In the genomic region with DNA sequence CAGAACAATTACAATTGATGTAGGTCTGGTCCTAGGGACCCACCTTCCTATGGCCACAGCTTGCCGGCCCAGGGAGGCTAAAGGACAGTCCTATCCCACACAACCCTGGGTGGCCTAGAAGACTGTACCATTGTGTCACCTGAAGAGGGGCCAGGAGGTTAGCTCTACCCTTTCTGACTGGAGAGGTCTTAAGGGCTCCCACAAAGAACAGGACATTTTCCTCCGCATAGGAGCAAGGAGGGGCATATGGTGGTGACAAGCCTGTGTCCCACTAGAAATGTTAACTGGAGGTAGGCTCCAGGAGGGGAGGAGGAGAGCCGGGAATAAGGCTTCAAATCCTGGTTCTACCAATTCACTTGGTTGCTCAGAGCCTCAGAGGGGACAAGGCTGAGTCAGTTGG, we compare ENCODE assay signal across 8 mouse cellular contexts. TPM values are rescaled to one million over a fixed set of nuclear protein-coding genes. Genes with fewer than 3 reads are reported as not detected.
DNase-seq lines count a peak whose midpoint lies in the region; ATAC-seq and TF ChIP-seq lines count a peak whose summit lies in the region.

No protein-coding gene starts in this region.

- no peak overlapping the region for H3K9ac ChIP-seq in forebrain, embryonic 11.5 days (ENCODE audit: low read length)
- H3K9ac ChIP-seq in forebrain, embryonic 14.5 days (ENCODE audit: low read length), result no peak overlapping the region
- H3K9ac ChIP-seq in lung, postnatal 0 days (replicated peaks; ENCODE audit: low read depth), result no peak overlapping the region
- H3K9ac ChIP-seq in limb, embryonic 11.5 days (ENCODE audit: low read length), result no peak overlapping the region
- H3K9ac ChIP-seq in stomach, embryonic 15.5 days, result no peak overlapping the region

- no peaks in the 10 kb centered on the region for H3K36me3 ChIP-seq in forebrain, embryonic 11.5 days (ENCODE audit: control insufficient read depth, insufficient read depth, low read length)
- H3K36me3 ChIP-seq in forebrain, embryonic 14.5 days (ENCODE audit: control insufficient read depth, insufficient read depth, low read length), result no peaks in the 10 kb centered on the region
- H3K36me3 ChIP-seq in lung, postnatal 0 days (ENCODE audit: insufficient read depth, low read length), result no peaks in the 10 kb centered on the region
- H3K36me3 ChIP-seq in limb, embryonic 11.5 days (ENCODE audit: control insufficient read depth, insufficient read depth, low read length), result no peaks in the 10 kb centered on the region
- no peaks in the 10 kb centered on the region for H3K36me3 ChIP-seq in stomach, embryonic 15.5 days

- no peak overlapping the region for H3K27ac ChIP-seq in forebrain, embryonic 11.5 days (ENCODE audit: low read depth, low read length)
- no peak overlapping the region for H3K27ac ChIP-seq in forebrain, embryonic 14.5 days (ENCODE audit: low read depth, low read length)
- peak overlapping the region; percentile 79 for H3K27ac ChIP-seq in lung, postnatal 0 days (ENCODE audit: low read length)
- H3K27ac ChIP-seq in limb, embryonic 11.5 days (replicated peaks; ENCODE audit: low read depth, low read length), result no peak overlapping the region
- peak overlapping the region; percentile 82 for H3K27ac ChIP-seq in stomach, embryonic 15.5 days

- no peak for DNase-seq in forebrain, embryonic 11.5 days (ENCODE audit: low spot score)
- DNase-seq in forebrain, embryonic 14.5 days (ENCODE audit: low spot score), result no peak
- DNase-seq in lung, postnatal 0 days (ENCODE audit: low spot score), result no peak
- DNase-seq in lung, adult 2 months, result no peak
- DNase-seq in limb, embryonic 11.5 days (ENCODE audit: low spot score), result no peak
- DNase-seq in thymus, postnatal 10 days (ENCODE audit: low spot score in 2 of 2), result no peak
- DNase-seq in urinary bladder, adult 18-20 months (ENCODE audit: low spot score in 2 of 2), result no peak

- TF ChIP-seq CTCF in lung, postnatal 0 days (IDR thresholded peaks at IDR 0.05), result no peak
- TF ChIP-seq CTCF in lung, adult 2 months (IDR thresholded peaks at IDR 0.05; ENCODE audit: insufficient read depth, low read length), result no peak

- H3K9me3 ChIP-seq in forebrain, embryonic 11.5 days (ENCODE audit: control insufficient read depth, low read length), result no peaks in the 10 kb centered on the region
- H3K9me3 ChIP-seq in forebrain, embryonic 14.5 days (replicated peaks; ENCODE audit: control insufficient read depth, low read length), result no peaks in the 10 kb centered on the region
- H3K9me3 ChIP-seq in lung, postnatal 0 days (ENCODE audit: low read length), result no peaks in the 10 kb centered on the region
- H3K9me3 ChIP-seq in limb, embryonic 11.5 days (ENCODE audit: control insufficient read depth, low read length), result no peaks in the 10 kb centered on the region
- H3K9me3 ChIP-seq in stomach, embryonic 15.5 days, result no peaks in the 10 kb centered on the region

- peaks cover 20% of the 10 kb centered on the region for H3K4me1 ChIP-seq in forebrain, embryonic 11.5 days (replicated peaks; ENCODE audit: control insufficient read depth, insufficient read depth, low read length)
- H3K4me1 ChIP-seq in forebrain, embryonic 14.5 days (ENCODE audit: control insufficient read depth, insufficient read depth, low read length), result peaks cover 7% of the 10 kb centered on the region; the same call in 1 of the 2 replicates
- H3K4me1 ChIP-seq in lung, postnatal 0 days (ENCODE audit: insufficient read depth, low read depth, low read length), result no peaks in the 10 kb centered on the region
- no peaks in the 10 kb centered on the region for H3K4me1 ChIP-seq in lung, adult 2 months (ENCODE audit: control insufficient read depth, insufficient read depth, low read length)
- peaks cover 29% of the 10 kb centered on the region for H3K4me1 ChIP-seq in limb, embryonic 11.5 days (ENCODE audit: control insufficient read depth, insufficient read depth, low read length)
- H3K4me1 ChIP-seq in stomach, embryonic 15.5 days, result peaks cover 45% of the 10 kb centered on the region

- no peak for TF ChIP-seq POLR2A in lung, adult 2 months (IDR thresholded peaks at IDR 0.05; ENCODE audit: borderline replicate concordance, extremely low read depth, low read depth, low read length)

- no peak for TF ChIP-seq EP300 in lung, postnatal 0 days (IDR thresholded peaks at IDR 0.05)

- ATAC-seq in forebrain, embryonic 11.5 days (replicated peaks; ENCODE audit: low FRiP score), result no peak
- no peak for ATAC-seq in forebrain, embryonic 14.5 days
- ATAC-seq in lung, postnatal 0 days, result no peak
- no peak; the same call in 1 of the 2 replicates for ATAC-seq in limb, embryonic 11.5 days (ENCODE audit: insufficient number of reproducible peaks, low FRiP score, low TSS enrichment, low read depth)
- no peak for ATAC-seq in stomach, embryonic 15.5 days (ENCODE audit: insufficient read depth, low FRiP score, low read depth)

- H3K4me2 ChIP-seq in forebrain, embryonic 11.5 days (ENCODE audit: low read depth, low read length, severe bottlenecking), result peak overlapping the region; percentile 97; the same call in 1 of the 2 replicates
- no peak overlapping the region for H3K4me2 ChIP-seq in forebrain, embryonic 14.5 days (ENCODE audit: low read length)
- no peak overlapping the region; the same call in 1 of the 2 replicates for H3K4me2 ChIP-seq in lung, postnatal 0 days (replicated peaks; ENCODE audit: low read depth, low read length)
- no peak overlapping the region for H3K4me2 ChIP-seq in limb, embryonic 11.5 days (ENCODE audit: low read depth, severe bottlenecking)
- peak overlapping the region; percentile 95 for H3K4me2 ChIP-seq in stomach, embryonic 15.5 days

- peaks cover 17% of the 10 kb centered on the region for H3K27me3 ChIP-seq in forebrain, embryonic 11.5 days (ENCODE audit: control insufficient read depth, insufficient read depth, low read length)
- peaks cover 25% of the 10 kb centered on the region for H3K27me3 ChIP-seq in forebrain, embryonic 14.5 days (replicated peaks; ENCODE audit: control insufficient read depth, insufficient read depth, low read length)
- peaks cover 7% of the 10 kb centered on the region for H3K27me3 ChIP-seq in lung, postnatal 0 days (replicated peaks; ENCODE audit: insufficient read depth, low read length)
- peaks cover 18% of the 10 kb centered on the region for H3K27me3 ChIP-seq in limb, embryonic 11.5 days (ENCODE audit: control insufficient read depth, insufficient read depth, low read length)
- peaks cover 17% of the 10 kb centered on the region; the same call in 1 of the 2 replicates for H3K27me3 ChIP-seq in stomach, embryonic 15.5 days (replicated peaks)

- 29% methylated on average over 3 of the region's 3 CpGs for WGBS in forebrain, embryonic 11.5 days
- 16% methylated on average over 3 of the region's 3 CpGs for WGBS in forebrain, embryonic 14.5 days
- WGBS in lung, postnatal 0 days, result 38% methylated on average over 3 of the region's 3 CpGs
- WGBS in lung, adult 2 months, result 55% methylated on average over 3 of the region's 3 CpGs
- 29% methylated on average over 3 of the region's 3 CpGs for WGBS in limb, embryonic 11.5 days
- 34% methylated on average over 3 of the region's 3 CpGs for WGBS in stomach, embryonic 15.5 days

- peak overlapping the region; percentile 49; the same call in 1 of the 2 replicates for H3K4me3 ChIP-seq in forebrain, embryonic 11.5 days (ENCODE audit: low read depth, low read length)
- no peak overlapping the region for H3K4me3 ChIP-seq in forebrain, embryonic 14.5 days (ENCODE audit: low read depth, low read length)
- H3K4me3 ChIP-seq in lung, postnatal 0 days (ENCODE audit: low read depth, low read length), result no peak overlapping the region
- no peak overlapping the region for H3K4me3 ChIP-seq in lung, adult 2 months (replicated peaks; ENCODE audit: extremely low read depth, low read depth, low read length)
- H3K4me3 ChIP-seq in limb, embryonic 11.5 days (ENCODE audit: low read depth, low read length), result 0 out of 2 replicates have a peak overlapping the region, but pooled peaks have one; percentile 50
- no peak overlapping the region for H3K4me3 ChIP-seq in stomach, embryonic 15.5 days (replicated peaks)

RNA-seq across cellular contexts. Expression of gene Gpr153, which starts 0.8 kb away (rescaled TPM):
- polyA plus RNA-seq in forebrain, embryonic 11.5 days (2014; fragmentation: Nextera tagmentation; extraction: Ambion mirVana), result 6.1 and 6.6 TPM in 2 replicates
- 6.7 and 8.4 TPM in 2 replicates for polyA plus RNA-seq in forebrain, embryonic 14.5 days (2014; fragmentation: Nextera tagmentation; extraction: Ambion mirVana)
- 11.1 and 12.3 TPM in 2 replicates for polyA plus RNA-seq in lung, postnatal 0 days (2015; fragmentation: Nextera tagmentation; extraction: Ambion mirVana)
- polyA plus RNA-seq in lung, adult 2 months (2012; rRNA removed), result 40.0 and 45.6 TPM in 2 replicates
- 3.3 and 3.4 TPM in 2 replicates for polyA plus RNA-seq in limb, embryonic 11.5 days (2014; fragmentation: Nextera tagmentation; extraction: Ambion mirVana)
- 12.9 and 13.5 TPM in 2 replicates for polyA plus RNA-seq in stomach, embryonic 15.5 days (2015; fragmentation: Nextera tagmentation; extraction: Ambion mirVana)

RNA-seq across cellular contexts. Expression of gene Hes3, which starts 18.3 kb away (rescaled TPM):
- polyA plus RNA-seq in forebrain, embryonic 11.5 days (2014; fragmentation: Nextera tagmentation; extraction: Ambion mirVana), result 0.53 and 1.0 TPM in 2 replicates
- not detected in 2 replicates for polyA plus RNA-seq in forebrain, embryonic 14.5 days (2014; fragmentation: Nextera tagmentation; extraction: Ambion mirVana)
- polyA plus RNA-seq in lung, postnatal 0 days (2015; fragmentation: Nextera tagmentation; extraction: Ambion mirVana), result not detected in 2 replicates
- 0.09 TPM in 1 of 2 replicates, not detected in the other for polyA plus RNA-seq in lung, adult 2 months (2012; rRNA removed)
- not detected in 2 replicates for polyA plus RNA-seq in limb, embryonic 11.5 days (2014; fragmentation: Nextera tagmentation; extraction: Ambion mirVana)
- polyA plus RNA-seq in stomach, embryonic 15.5 days (2015; fragmentation: Nextera tagmentation; extraction: Ambion mirVana), result 0.09 TPM in 1 of 2 replicates, not detected in the other

RNA-seq across cellular contexts. Expression of gene Icmt, which starts 23.8 kb away (rescaled TPM):
- polyA plus RNA-seq in forebrain, embryonic 11.5 days (2014; fragmentation: Nextera tagmentation; extraction: Ambion mirVana), result 22.1 and 23.6 TPM in 2 replicates
- 13.2 and 18.2 TPM in 2 replicates for polyA plus RNA-seq in forebrain, embryonic 14.5 days (2014; fragmentation: Nextera tagmentation; extraction: Ambion mirVana)
- 16.9 and 18.9 TPM in 2 replicates for polyA plus RNA-seq in lung, postnatal 0 days (2015; fragmentation: Nextera tagmentation; extraction: Ambion mirVana)
- 32.2 and 36.4 TPM in 2 replicates for polyA plus RNA-seq in lung, adult 2 months (2012; rRNA removed)
- 28.3 and 29.9 TPM in 2 replicates for polyA plus RNA-seq in limb, embryonic 11.5 days (2014; fragmentation: Nextera tagmentation; extraction: Ambion mirVana)
- polyA plus RNA-seq in stomach, embryonic 15.5 days (2015; fragmentation: Nextera tagmentation; extraction: Ambion mirVana), result 19.1 and 21.4 TPM in 2 replicates

RNA-seq across cellular contexts. Expression of gene Rnf207, which starts 45.6 kb away (rescaled TPM):
- 0.60 and 1.2 TPM in 2 replicates for polyA plus RNA-seq in forebrain, embryonic 11.5 days (2014; fragmentation: Nextera tagmentation; extraction: Ambion mirVana)
- 2.4 and 2.5 TPM in 2 replicates for polyA plus RNA-seq in forebrain, embryonic 14.5 days (2014; fragmentation: Nextera tagmentation; extraction: Ambion mirVana)
- 0.53 and 0.70 TPM in 2 replicates for polyA plus RNA-seq in lung, postnatal 0 days (2015; fragmentation: Nextera tagmentation; extraction: Ambion mirVana)
- polyA plus RNA-seq in lung, adult 2 months (2012; rRNA removed), result 5.8 and 5.9 TPM in 2 replicates
- polyA plus RNA-seq in limb, embryonic 11.5 days (2014; fragmentation: Nextera tagmentation; extraction: Ambion mirVana), result 0.19 and 0.92 TPM in 2 replicates
- 1.0 TPM in 2 replicates for polyA plus RNA-seq in stomach, embryonic 15.5 days (2015; fragmentation: Nextera tagmentation; extraction: Ambion mirVana)

RNA-seq across cellular contexts. Expression of gene Rpl22, which starts 52.4 kb away (rescaled TPM):
- 310 and 360 TPM in 2 replicates for polyA plus RNA-seq in forebrain, embryonic 11.5 days (2014; fragmentation: Nextera tagmentation; extraction: Ambion mirVana)
- 196 and 235 TPM in 2 replicates for polyA plus RNA-seq in forebrain, embryonic 14.5 days (2014; fragmentation: Nextera tagmentation; extraction: Ambion mirVana)
- 265 and 266 TPM in 2 replicates for polyA plus RNA-seq in lung, postnatal 0 days (2015; fragmentation: Nextera tagmentation; extraction: Ambion mirVana)
- 20.3 and 43.0 TPM in 2 replicates for polyA plus RNA-seq in lung, adult 2 months (2012; rRNA removed)
- 453 and 467 TPM in 2 replicates for polyA plus RNA-seq in limb, embryonic 11.5 days (2014; fragmentation: Nextera tagmentation; extraction: Ambion mirVana)
- 372 and 377 TPM in 2 replicates for polyA plus RNA-seq in stomach, embryonic 15.5 days (2015; fragmentation: Nextera tagmentation; extraction: Ambion mirVana)

Comparison
In these comparisons a context has a peak if more than half of its experiments do, and no peak if none do; other contexts are left out.
1. H3K4me2 ChIP-seq: peak in forebrain, embryonic 11.5 days (single experiment) and stomach, embryonic 15.5 days (single experiment); none in forebrain, embryonic 14.5 days (single experiment), lung, postnatal 0 days (single experiment) and limb, embryonic 11.5 days (single experiment).
2. H3K4me3 ChIP-seq: peak in forebrain, embryonic 11.5 days (single experiment) and limb, embryonic 11.5 days (single experiment); none in forebrain, embryonic 14.5 days (single experiment), lung, postnatal 0 days (single experiment), lung, adult 2 months (single experiment) and stomach, embryonic 15.5 days (single experiment).
3. H3K27ac ChIP-seq: peak in lung, postnatal 0 days (single experiment) and stomach, embryonic 15.5 days (single experiment); none in forebrain, embryonic 11.5 days (single experiment), forebrain, embryonic 14.5 days (single experiment) and limb, embryonic 11.5 days (single experiment).